Mouse (Mus musculus) midbrain, embryonic 16.5 days (tissue): ENCODE results near the gene Adora2b. TPM values are rescaled to one million over a fixed set of nuclear protein-coding genes. Genes with fewer than 3 reads are reported as not detected.

Source experiments
- ATAC-seq: fragments of 200-750 bp; cut with Nextera tagmentation; 2 replicates; pipeline ENCODE4 v1.8.0; 2017; ENCODE audit warnings: moderate TSS enrichment
- H3K27ac ChIP-seq: fragments of 300-500 bp; sonication (generic); 2 replicates; pipeline ENCODE4 v1.5.1; 2014; ENCODE audit warnings: mild to moderate bottlenecking, low read length, mixed read lengths
- H3K27me3 ChIP-seq: fragments of 300-500 bp; sonication (generic); 2 replicates; pipeline ENCODE4 v1.6.1; 2014; ENCODE audit warnings: low read depth, low read length, mixed read lengths; ENCODE audit not compliant: control insufficient read depth, insufficient read depth
- H3K36me3 ChIP-seq: fragments of 300-500 bp; sonication (generic); 2 replicates; pipeline ENCODE4 v1.6.1; 2014; ENCODE audit warnings: mild to moderate bottlenecking, low read length, moderate library complexity, mixed read lengths; ENCODE audit not compliant: control insufficient read depth, insufficient read depth
- H3K4me1 ChIP-seq: fragments of 300-500 bp; sonication (generic); 2 replicates; pipeline ENCODE4 v1.6.1; 2014; ENCODE audit warnings: mild to moderate bottlenecking, low read length, mixed read lengths; ENCODE audit not compliant: control insufficient read depth, insufficient read depth
- H3K4me2 ChIP-seq: fragments of 300-500 bp; sonication (generic); 2 replicates; pipeline ENCODE4 v1.6.1; 2014; ENCODE audit warnings: mild to moderate bottlenecking, low read length, mixed read lengths
- H3K4me3 ChIP-seq: fragments of 300-500 bp; sonication (generic); 2 replicates; pipeline ENCODE4 v1.5.1; 2014; ENCODE audit warnings: low read depth, mild to moderate bottlenecking, low read length, moderate library complexity, mixed read lengths
- H3K9ac ChIP-seq: fragments of 300-500 bp; sonication (generic); 2 replicates; pipeline ENCODE4 v1.6.1; 2014; ENCODE audit warnings: low read depth, low read length, mixed read lengths
- H3K9me3 ChIP-seq: fragments of 300-500 bp; sonication (generic); replicated peaks from 2 replicates; pipeline ENCODE4 v1.6.1; 2014; ENCODE audit warnings: mild to moderate bottlenecking, low read length, mixed read lengths; ENCODE audit not compliant: control insufficient read depth, poor library complexity, severe bottlenecking
- WGBS: fragments of 180-500 bp; shearing (Covaris S2); extraction: QIAGEN DNeasy Blood & Tissue Kit; methylation state at CpG from one replicate; pipeline ENCODE4 v1.1.7; 2014; 5-methylcytosine and 5-hydroxymethylcytosine counted together
- polyA plus RNA-seq: library from polyadenylated mRNA; unstranded; fragments of >200 nt; fragmentation: Nextera tagmentation; extraction: Ambion mirVana; gene quantifications from 2 replicates; pipeline ENCODE4 v1.2.1, GENCODE M21; 2015

Adora2b gene
- polyA plus RNA-seq, 1 experiment from 2014 or later, result 6.0 TPM

- Histone ChIP-seq H3K27me3 (no peaks in the 10 kb centered on the region), H3K4me3 (no peak overlapping the region), H3K4me2 (no peak overlapping the region), H3K27ac (no peak overlapping the region), H3K4me1 (no peaks in the 10 kb centered on the region; the same call in 1 of the 2 replicates), H3K9ac (no peak overlapping the region), H3K9me3 (no peaks in the 10 kb centered on the region), H3K36me3 (peaks cover 19% of the 10 kb centered on the region)
- no peak for ATAC-seq
- WGBS, result 86% methylated on average over 2 of the region's 2 CpGs
Measured at GRCm38 (mm10) chr11:62294121-62294520, 45.3 kb downstream of the Adora2b start.

- no peaks in the 10 kb centered on the region; the same call in 1 of the 2 replicates for H3K4me1 ChIP-seq
- no peak overlapping the region for H3K9ac ChIP-seq
- WGBS, result 89% methylated on average over 6 of the region's 6 CpGs
- no peaks in the 10 kb centered on the region for H3K9me3 ChIP-seq
- H3K36me3 ChIP-seq, result peaks cover 12% of the 10 kb centered on the region; the same call in 1 of the 2 replicates
- H3K4me2 ChIP-seq, result no peak overlapping the region
- no peak overlapping the region for H3K4me3 ChIP-seq
- H3K27me3 ChIP-seq, result no peaks in the 10 kb centered on the region
- no peak overlapping the region for H3K27ac ChIP-seq
- ATAC-seq, result no peak
Measured at GRCm38 (mm10) chr11:62298883-62299282, 50.1 kb downstream of the Adora2b start.

GRCm38 (mm10) chr11:62305866-62306265 is 57.1 kb downstream of the Adora2b start:
- Histone ChIP-seq H3K9ac (no peak overlapping the region), H3K9me3 (no peaks in the 10 kb centered on the region), H3K27me3 (no peaks in the 10 kb centered on the region), H3K27ac (no peak overlapping the region), H3K4me3 (no peak overlapping the region), H3K4me2 (no peak overlapping the region), H3K36me3 (peaks cover 19% of the 10 kb centered on the region), H3K4me1 (no peaks in the 10 kb centered on the region)
- ATAC-seq, result no peak
- 96% methylated on average over 2 of the region's 2 CpGs for WGBS

- Histone ChIP-seq H3K4me3 (no peak overlapping the region), H3K4me1 (no peaks in the 10 kb centered on the region), H3K9ac (no peak overlapping the region), H3K9me3 (no peaks in the 10 kb centered on the region), H3K4me2 (no peak overlapping the region), H3K27ac (no peak overlapping the region), H3K27me3 (no peaks in the 10 kb centered on the region), H3K36me3 (peaks cover 32% of the 10 kb centered on the region)
- 90% methylated on average over 2 of the region's 2 CpGs for WGBS
- ATAC-seq, result no peak
Measured at GRCm38 (mm10) chr11:62309296-62309695, 60.5 kb downstream of the Adora2b start.

GRCm38 (mm10) chr11:62314984-62315383 is 66.2 kb downstream of the Adora2b start:
- H3K4me3 ChIP-seq, result no peak overlapping the region
- no peaks in the 10 kb centered on the region for H3K4me1 ChIP-seq
- WGBS, result 97% methylated on average over 5 of the region's 5 CpGs
- H3K27ac ChIP-seq, result no peak overlapping the region
- no peak overlapping the region for H3K4me2 ChIP-seq
- H3K36me3 ChIP-seq, result peaks cover 38% of the 10 kb centered on the region
- ATAC-seq, result no peak
- no peak overlapping the region for H3K9ac ChIP-seq
- H3K27me3 ChIP-seq, result no peaks in the 10 kb centered on the region
- H3K9me3 ChIP-seq, result no peaks in the 10 kb centered on the region

Other genes with a start within 250 kb of the Adora2b start
- gene Zswim7, start 32.4 kb downstream of the Adora2b start, polyA plus RNA-seq, result 12.7 TPM in 2 replicates
- gene Ttc19, start 32.5 kb downstream of the Adora2b start, polyA plus RNA-seq, result 43.9 and 49.4 TPM in 2 replicates
- 8.6 and 9.3 TPM in 2 replicates for gene Pigl, start 209.5 kb downstream of the Adora2b start, polyA plus RNA-seq
- 156 and 171 TPM in 2 replicates for gene Ncor1, start 209.6 kb downstream of the Adora2b start, polyA plus RNA-seq